Mouse (Mus musculus): ENCODE data around the gene Gm20897. TPM values are rescaled to one million over a fixed set of nuclear protein-coding genes. Genes with fewer than 3 reads are reported as not detected.
"Not testable (repeated sequence)": the region's sequence is repeated elsewhere in the genome, so short reads cannot be mapped to it uniquely, and the experiment has no call there.

Gm20897 gene
- polyA plus RNA-seq (2015; fragmentation: Nextera tagmentation; extraction: Ambion mirVana), result not detected in 2 replicates

GRCm38 (mm10) chrY:38502138-38502537 lies at the start of gene Gm20897:
TSS of gene Gm20897 (minus strand) at chrY:38502238.
- H3K4me2 ChIP-seq; H3K4me1 ChIP-seq; H3K27ac ChIP-seq; H3K9me3 ChIP-seq (replicated peaks); H3K36me3 ChIP-seq; ATAC-seq (replicated peaks; ENCODE audit: low FRiP score); H3K4me3 ChIP-seq (replicated peaks); H3K9ac ChIP-seq; H3K27me3 ChIP-seq: not testable (repeated sequence)
- 94% methylated on average over 3 of the region's 6 CpGs for WGBS

Other genes starting within 250 kb of the Gm20897 start
- gene Gm21732, start 73.5 kb upstream of the Gm20897 start, polyA plus RNA-seq (2015; fragmentation: Nextera tagmentation; extraction: Ambion mirVana), result not detected in 2 replicates

Measured in kidney, embryonic 15.5 days (tissue).